Mouse (Mus musculus): ENCODE measurements around the gene Micu1.

- TF ChIP-seq CTCF (IDR thresholded peaks at IDR 0.05; ENCODE audit: low read depth) (no peak), EP300 (optimal IDR thresholded peaks at IDR 0.05) (no peak)
Measured at GRCm38 (mm10) chr10:59809991-59810574, 107.8 kb downstream of the Micu1 start.

All from stomach, postnatal 0 days (tissue).